Mouse (Mus musculus): ENCODE data around the gene Cilp. TPM values are rescaled to one million over a fixed set of nuclear protein-coding genes. Genes with fewer than 3 reads are reported as not detected.
"Not testable (repeated sequence)": the region's sequence is repeated elsewhere in the genome, so short reads cannot be mapped to it uniquely, and the experiment has no call there.

Gene Cilp
- polyA plus RNA-seq, 1 experiment from 2014 or later, result 0.08 TPM

- Histone ChIP-seq H3K36me3 (replicated peaks; ENCODE audit: insufficient read depth, low read length) (no peaks in the 10 kb centered on the region), H3K27ac (ENCODE audit: low read depth) (no peak overlapping the region), H3K4me3 (ENCODE audit: low read depth, low read length) (no peak overlapping the region), H3K27me3 (ENCODE audit: insufficient read depth, low read length) (no peaks in the 10 kb centered on the region), H3K4me1 (ENCODE audit: insufficient read depth) (no peaks in the 10 kb centered on the region), H3K4me2 (ENCODE audit: low read depth, low read length) (no peak overlapping the region), H3K9me3 (ENCODE audit: low read length) (no peaks in the 10 kb centered on the region), H3K9ac (replicated peaks) (no peak overlapping the region)
- WGBS (ENCODE audit: insufficient replicate concordance), result 58% methylated on average over 7 of the region's 7 CpGs
- DNase-seq (no peak), ATAC-seq (no peak)
- TF ChIP-seq CTCF (IDR thresholded peaks at IDR 0.05; ENCODE audit: low read depth) (no peak), EP300 (IDR thresholded peaks at IDR 0.05; ENCODE audit: low read depth) (no peak)
Measured at GRCm38 (mm10) chr9:65267742-65268515, 2.9 kb downstream of the Cilp start.

- H3K36me3 ChIP-seq (replicated peaks; ENCODE audit: insufficient read depth, low read length), result no peaks in the 10 kb centered on the region
- no peak for ATAC-seq
- WGBS (ENCODE audit: insufficient replicate concordance), result 76% methylated on average over 13 of the region's 13 CpGs
Measured at GRCm38 (mm10) chr9:65273048-65273809, 8.2 kb downstream of the Cilp start.

GRCm38 (mm10) chr9:65273873-65274272, 8.9 kb downstream of the Cilp start:
- TF ChIP-seq CTCF (IDR thresholded peaks at IDR 0.05; ENCODE audit: low read depth) (no peak), EP300 (IDR thresholded peaks at IDR 0.05; ENCODE audit: low read depth) (no peak)
- ATAC-seq, result no peak

More at GRCm38 (mm10) chr9:65273048-65273809, 8.2 kb downstream of the Cilp start:
- no peak overlapping the region for H3K4me3 ChIP-seq (ENCODE audit: low read depth, low read length)
- TF ChIP-seq EP300 (IDR thresholded peaks at IDR 0.05; ENCODE audit: low read depth), result no peak
- no peak for TF ChIP-seq CTCF (IDR thresholded peaks at IDR 0.05; ENCODE audit: low read depth)
- H3K27ac ChIP-seq (ENCODE audit: low read depth), result no peak overlapping the region
- no peak overlapping the region for H3K9ac ChIP-seq (replicated peaks)
- DNase-seq, result no peak
- H3K4me1 ChIP-seq (ENCODE audit: insufficient read depth), result no peaks in the 10 kb centered on the region
- H3K4me2 ChIP-seq (ENCODE audit: low read depth, low read length), result no peak overlapping the region
- H3K9me3 ChIP-seq (ENCODE audit: low read length), result no peaks in the 10 kb centered on the region
- H3K27me3 ChIP-seq (ENCODE audit: insufficient read depth, low read length), result no peaks in the 10 kb centered on the region

GRCm38 (mm10) chr9:65274851-65275250, 9.9 kb downstream of the Cilp start:
- H3K27me3 ChIP-seq (ENCODE audit: insufficient read depth, low read length); DNase-seq; H3K27ac ChIP-seq (ENCODE audit: low read depth); H3K4me3 ChIP-seq (ENCODE audit: low read depth, low read length); H3K9me3 ChIP-seq (ENCODE audit: low read length); H3K36me3 ChIP-seq (replicated peaks; ENCODE audit: insufficient read depth, low read length); H3K4me2 ChIP-seq (ENCODE audit: low read depth, low read length); ATAC-seq; H3K9ac ChIP-seq (replicated peaks); H3K4me1 ChIP-seq (ENCODE audit: insufficient read depth): not testable (repeated sequence)
- WGBS (ENCODE audit: insufficient replicate concordance), result 77% methylated on average over 3 of the region's 3 CpGs

More at GRCm38 (mm10) chr9:65273873-65274272, 8.9 kb downstream of the Cilp start:
- Histone ChIP-seq H3K4me3 (ENCODE audit: low read depth, low read length) (no peak overlapping the region), H3K27me3 (ENCODE audit: insufficient read depth, low read length) (no peaks in the 10 kb centered on the region), H3K27ac (ENCODE audit: low read depth) (no peak overlapping the region), H3K4me1 (ENCODE audit: insufficient read depth) (no peaks in the 10 kb centered on the region), H3K9me3 (ENCODE audit: low read length) (no peaks in the 10 kb centered on the region), H3K4me2 (ENCODE audit: low read depth, low read length) (no peak overlapping the region), H3K9ac (replicated peaks) (no peak overlapping the region), H3K36me3 (replicated peaks; ENCODE audit: insufficient read depth, low read length) (no peaks in the 10 kb centered on the region)
- DNase-seq, result no peak
- 84% methylated on average over 4 of the region's 4 CpGs for WGBS (ENCODE audit: insufficient replicate concordance)

GRCm38 (mm10) chr9:65275810-65276530, 11.0 kb downstream of the Cilp start:
- no peak for DNase-seq
- no peak overlapping the region for H3K9ac ChIP-seq (replicated peaks)
- no peaks in the 10 kb centered on the region for H3K36me3 ChIP-seq (replicated peaks; ENCODE audit: insufficient read depth, low read length)
- peak; percentile 56; the same call in 1 of the 2 replicates for ATAC-seq
- WGBS (ENCODE audit: insufficient replicate concordance), result 58% methylated on average over 4 of the region's 4 CpGs
- H3K4me2 ChIP-seq (ENCODE audit: low read depth, low read length), result no peak overlapping the region
- H3K27ac ChIP-seq (ENCODE audit: low read depth), result no peak overlapping the region
- no peaks in the 10 kb centered on the region for H3K4me1 ChIP-seq (ENCODE audit: insufficient read depth)
- no peak overlapping the region for H3K4me3 ChIP-seq (ENCODE audit: low read depth, low read length)
- TF ChIP-seq EP300 (IDR thresholded peaks at IDR 0.05; ENCODE audit: low read depth) (no peak), CTCF (IDR thresholded peaks at IDR 0.05; ENCODE audit: low read depth) (no peak)
- no peaks in the 10 kb centered on the region for H3K27me3 ChIP-seq (ENCODE audit: insufficient read depth, low read length)
- no peaks in the 10 kb centered on the region for H3K9me3 ChIP-seq (ENCODE audit: low read length)

Measured in liver, postnatal 0 days (tissue).